Mouse (Mus musculus): ENCODE measurements at regions not wholly inside any gene's neighbourhood (a gene's known extent, or its start where the extent isn't known, plus 50 kb on each side); places are given as distances from the start of the nearest gene placed in this dataset.

GRCm38 (mm10) chr4:101342071-101342762, 76.9 kb upstream of the Ak4 start:
- no peak for DNase-seq (ENCODE audit: low spot score)

- no peak for DNase-seq (ENCODE audit: low spot score)
These were observed 75.7 kb upstream of the Jak1 start for GRCm38 (mm10) chr4:101340741-101341140.

- no peak for DNase-seq (ENCODE audit: low spot score)
These were observed 73.1 kb upstream of the Jak1 start for GRCm38 (mm10) chr4:101338211-101338610.

- no peak for DNase-seq (ENCODE audit: low spot score)
These were observed 71.7 kb upstream of the Jak1 start for GRCm38 (mm10) chr4:101336811-101337210.

GRCm38 (mm10) chr4:101336371-101336770, 71.3 kb upstream of the Jak1 start:
- DNase-seq (ENCODE audit: low spot score): no peak

GRCm38 (mm10) chr4:101333868-101334267, 68.8 kb upstream of the Jak1 start:
- DNase-seq (ENCODE audit: low spot score): no peak

GRCm38 (mm10) chr4:101333036-101333435, 68.0 kb upstream of the Jak1 start:
- no peak for DNase-seq (ENCODE audit: low spot score)

GRCm38 (mm10) chr4:101331231-101331630, 66.1 kb upstream of the Jak1 start:
- DNase-seq (ENCODE audit: low spot score): no peak

GRCm38 (mm10) chr4:101329060-101329459, 64.0 kb upstream of the Jak1 start:
- DNase-seq (ENCODE audit: low spot score): no peak

- no peak for DNase-seq (ENCODE audit: low spot score)
These were observed 61.0 kb upstream of the Jak1 start for GRCm38 (mm10) chr4:101326067-101326466.

GRCm38 (mm10) chr4:101321731-101322130, 56.6 kb upstream of the Jak1 start:
- no peak for DNase-seq (ENCODE audit: low spot score)

- no peak for DNase-seq (ENCODE audit: low spot score)
These were observed 55.5 kb upstream of the Jak1 start for GRCm38 (mm10) chr4:101320587-101320986.

- DNase-seq (ENCODE audit: low spot score): no peak
These were observed 54.7 kb upstream of the Jak1 start for GRCm38 (mm10) chr4:101319681-101320220.

- DNase-seq (ENCODE audit: low spot score): no peak
These were observed 53.8 kb upstream of the Jak1 start for GRCm38 (mm10) chr4:101318836-101319235.

GRCm38 (mm10) chr4:101316061-101316460, 51.0 kb upstream of the Jak1 start:
- peak; percentile 16 for DNase-seq (ENCODE audit: low spot score)

Data from MN1 (cell line).